11 mouse cellular contexts compared by ENCODE assay signal in genomic region chr8:110489344-110489743, GRCm38 (mm10).
DNase-seq lines count a peak whose midpoint lies in the region; ATAC-seq and TF ChIP-seq lines count a peak whose summit lies in the region.
"Had no signal": no experiment of that assay in that cellular context is flagged by ENCODE, and none has a peak within 500 bp of the region (broad histone marks: within the 10 kb centered on the region; RNA-seq: fewer than 3 reads in every experiment).

No protein-coding gene starts in this region.

- TF ChIP-seq CTCF in lung, postnatal 0 days (IDR thresholded peaks at IDR 0.05), result peak; percentile 63

- no peaks in the 10 kb centered on the region for H3K36me3 ChIP-seq in lung, postnatal 0 days (ENCODE audit: insufficient read depth, low read length)
- H3K36me3 ChIP-seq: heart, embryonic 13.5 days had no signal

- H3K27ac ChIP-seq in lung, postnatal 0 days (ENCODE audit: low read length), result no peak overlapping the region
- H3K27ac ChIP-seq: heart, embryonic 13.5 days had no signal

- no peak overlapping the region for H3K4me3 ChIP-seq in lung, postnatal 0 days (ENCODE audit: low read depth, low read length)
- H3K4me3 ChIP-seq: heart, embryonic 13.5 days; myocyte had no signal

- ATAC-seq in lung, postnatal 0 days, result no peak

- no peak for TF ChIP-seq EP300 in lung, postnatal 0 days (IDR thresholded peaks at IDR 0.05)

- 71% methylated on average over 4 of the region's 4 CpGs for WGBS in lung, postnatal 0 days

- DNase-seq in embryo, embryonic 10 days (ENCODE audit: low spot score), result peak; percentile 32
- DNase-seq in embryo, embryonic 10.5 days (ENCODE audit: low spot score), result no peak
- DNase-seq in lung, postnatal 0 days (ENCODE audit: low spot score), result no peak
- no peak for DNase-seq in lung, postnatal 25 days (ENCODE audit: low spot score)
- peak; percentile 70 for DNase-seq in ZHBTc4 (ENCODE audit: low read depth, low spot score)
- DNase-seq in retina, embryonic 14.5 days (ENCODE audit: low spot score), result peak; percentile 40
- DNase-seq in urinary bladder, postnatal 36 days (ENCODE audit: low spot score in 2 of 2), result no peak
- no peak for DNase-seq in adrenal gland, adult 8-10 months
- DNase-seq: cerebellum, adult 11-12 months had no signal

- H3K4me2 ChIP-seq in lung, postnatal 0 days (replicated peaks; ENCODE audit: low read depth, low read length), result no peak overlapping the region
- H3K4me2 ChIP-seq: heart, embryonic 13.5 days had no signal

- H3K9me3 ChIP-seq in lung, postnatal 0 days (ENCODE audit: low read length), result no peaks in the 10 kb centered on the region

- H3K9ac ChIP-seq in lung, postnatal 0 days (replicated peaks; ENCODE audit: low read depth), result no peak overlapping the region
- H3K9ac ChIP-seq: heart, embryonic 13.5 days had no signal

- H3K27me3 ChIP-seq in lung, postnatal 0 days (replicated peaks; ENCODE audit: insufficient read depth, low read length), result no peaks in the 10 kb centered on the region
- H3K27me3 ChIP-seq: heart, embryonic 13.5 days had no signal

- H3K4me1 ChIP-seq in lung, postnatal 0 days (ENCODE audit: insufficient read depth, low read depth, low read length), result no peaks in the 10 kb centered on the region
- H3K4me1 ChIP-seq: heart, embryonic 13.5 days had no signal

Comparison
In these comparisons a context has a peak if more than half of its experiments do, and no peak if none do; other contexts are left out.
1. DNase-seq: peak in embryo, embryonic 10 days (single experiment), ZHBTc4 (single experiment) and retina, embryonic 14.5 days (single experiment); none in embryo, embryonic 10.5 days (single experiment), lung, postnatal 0 days (single experiment), lung, postnatal 25 days (single experiment), urinary bladder, postnatal 36 days (0 of 2) and adrenal gland, adult 8-10 months (single experiment).